Mouse (Mus musculus): ENCODE data around the gene Usp16. TPM values are rescaled to one million over a fixed set of nuclear protein-coding genes. Genes with fewer than 3 reads are reported as not detected.

Gene Usp16
- polyA plus RNA-seq (2015; fragmentation: Nextera tagmentation; extraction: Ambion mirVana) = 47.2 and 54.1 TPM in 2 replicates

GRCm38 (mm10) chr16:87454419-87455179 is at the start of gene Usp16:
Gene Usp16, plus strand, starts transcription at chr16:87454703.
- TF ChIP-seq CTCF (IDR thresholded peaks at IDR 0.05; ENCODE audit: low read depth) = no peak
- 6% methylated on average over 42 of the region's 45 CpGs for WGBS
- peak; percentile 99 for ATAC-seq (replicated peaks; ENCODE audit: low FRiP score, low read depth)
- peaks cover 8% of the 10 kb centered on the region; the same call in 1 of the 2 replicates for H3K4me1 ChIP-seq (replicated peaks; ENCODE audit: insufficient read depth, low read length)
- peak; percentile 96 for DNase-seq (ENCODE audit: low spot score)
- peak within 1 kb of the TSS; percentile 74 for H3K4me2 ChIP-seq (ENCODE audit: low read length)
- H3K36me3 ChIP-seq (ENCODE audit: insufficient read depth, low read length) = no peaks in the 10 kb centered on the region
- H3K27ac ChIP-seq = peak within 1 kb of the TSS; percentile 90
- H3K4me3 ChIP-seq (replicated peaks; ENCODE audit: low read depth, low read length) = peak within 1 kb of the TSS; percentile 92
- H3K9me3 ChIP-seq (replicated peaks; ENCODE audit: low read length) = no peaks in the 10 kb centered on the region
- peak within 1 kb of the TSS; percentile 90 for H3K9ac ChIP-seq (ENCODE audit: low read depth, low read length)
- no peaks in the 10 kb centered on the region for H3K27me3 ChIP-seq (ENCODE audit: insufficient read depth, low read length)

GRCm38 (mm10) chr16:87405001-87405400 is 49.5 kb upstream of the Usp16 start:
- Histone ChIP-seq H3K4me2 (ENCODE audit: low read length) (no peak overlapping the region), H3K9me3 (replicated peaks; ENCODE audit: low read length) (no peaks in the 10 kb centered on the region), H3K9ac (ENCODE audit: low read depth, low read length) (no peak overlapping the region), H3K27me3 (ENCODE audit: insufficient read depth, low read length) (no peaks in the 10 kb centered on the region), H3K4me3 (replicated peaks; ENCODE audit: low read depth, low read length) (no peak overlapping the region), H3K27ac (no peak overlapping the region), H3K36me3 (ENCODE audit: insufficient read depth, low read length) (peaks cover 45% of the 10 kb centered on the region), H3K4me1 (replicated peaks; ENCODE audit: insufficient read depth, low read length) (no peaks in the 10 kb centered on the region)
- TF ChIP-seq CTCF (IDR thresholded peaks at IDR 0.05; ENCODE audit: low read depth) = peak; percentile 38; the same call in 1 of the 2 replicates
- ATAC-seq (replicated peaks; ENCODE audit: low FRiP score, low read depth) (no peak), DNase-seq (ENCODE audit: low spot score) (peak; percentile 22)
- WGBS = 88% methylated on average over 3 of the region's 3 CpGs

DNA sequence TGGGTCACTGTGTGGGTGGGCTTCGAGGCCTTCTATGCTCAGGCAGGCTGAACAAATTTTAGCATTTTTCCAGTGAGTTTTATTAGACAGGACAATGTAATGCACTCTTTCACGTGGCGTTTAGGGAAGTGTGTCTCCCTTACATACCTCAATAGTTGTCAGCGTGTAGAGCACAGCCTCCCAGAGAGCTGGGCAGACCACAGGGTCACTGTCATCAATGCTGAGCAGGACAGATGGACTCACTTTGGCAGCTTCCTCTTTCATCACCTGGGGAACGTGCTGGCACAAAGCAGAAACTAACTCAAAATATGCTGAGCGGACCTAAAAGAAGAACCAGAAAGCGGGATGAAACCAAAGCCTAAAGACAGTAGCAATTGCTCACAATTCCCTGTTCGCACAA is 33.8 kb upstream of the Usp16 start:
- no peak overlapping the region for H3K4me3 ChIP-seq (replicated peaks; ENCODE audit: low read depth, low read length)
- H3K4me1 ChIP-seq (replicated peaks; ENCODE audit: insufficient read depth, low read length) = no peaks in the 10 kb centered on the region
- no peak for TF ChIP-seq CTCF (IDR thresholded peaks at IDR 0.05; ENCODE audit: low read depth)
- ATAC-seq (replicated peaks; ENCODE audit: low FRiP score, low read depth) (no peak), DNase-seq (ENCODE audit: low spot score) (no peak)
- H3K9ac ChIP-seq (ENCODE audit: low read depth, low read length) = no peak overlapping the region
- H3K27ac ChIP-seq = no peak overlapping the region
- H3K9me3 ChIP-seq (replicated peaks; ENCODE audit: low read length) = no peaks in the 10 kb centered on the region
- H3K4me2 ChIP-seq (ENCODE audit: low read length) = no peak overlapping the region
- peaks cover 80% of the 10 kb centered on the region for H3K36me3 ChIP-seq (ENCODE audit: insufficient read depth, low read length)
- H3K27me3 ChIP-seq (ENCODE audit: insufficient read depth, low read length) = no peaks in the 10 kb centered on the region
- WGBS = 95% methylated on average over 8 of the region's 8 CpGs

DNA sequence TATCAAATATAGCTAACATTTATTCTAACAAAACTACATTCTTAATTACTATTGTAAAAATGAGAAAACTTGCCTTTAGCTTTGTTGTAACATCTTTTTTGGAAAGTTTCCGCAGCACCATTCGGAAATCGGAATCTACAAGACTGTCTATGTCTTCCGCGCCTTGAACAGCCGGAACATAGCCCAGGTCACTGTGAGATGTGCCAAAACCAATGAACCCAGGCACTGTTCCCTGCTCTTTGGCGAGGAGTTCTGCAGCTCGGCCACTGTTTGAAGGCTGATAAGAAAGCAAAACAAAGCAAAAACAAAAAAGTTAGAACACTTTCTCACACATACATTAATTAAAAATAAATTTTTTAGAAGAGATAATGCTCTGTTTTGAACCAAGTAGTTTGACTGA is 27.0 kb upstream of the Usp16 start:
- no peak for TF ChIP-seq CTCF (IDR thresholded peaks at IDR 0.05; ENCODE audit: low read depth)
- ATAC-seq (replicated peaks; ENCODE audit: low FRiP score, low read depth) (no peak), DNase-seq (ENCODE audit: low spot score) (no peak)
- Histone ChIP-seq H3K9me3 (replicated peaks; ENCODE audit: low read length) (no peaks in the 10 kb centered on the region), H3K27me3 (ENCODE audit: insufficient read depth, low read length) (no peaks in the 10 kb centered on the region), H3K9ac (ENCODE audit: low read depth, low read length) (no peak overlapping the region), H3K4me2 (ENCODE audit: low read length) (no peak overlapping the region), H3K4me3 (replicated peaks; ENCODE audit: low read depth, low read length) (no peak overlapping the region), H3K4me1 (replicated peaks; ENCODE audit: insufficient read depth, low read length) (no peaks in the 10 kb centered on the region), H3K36me3 (ENCODE audit: insufficient read depth, low read length) (peaks cover 20% of the 10 kb centered on the region), H3K27ac (no peak overlapping the region)
- whole genome bisulfite sequencing = 95% methylated on average over 8 of the region's 8 CpGs

DNA sequence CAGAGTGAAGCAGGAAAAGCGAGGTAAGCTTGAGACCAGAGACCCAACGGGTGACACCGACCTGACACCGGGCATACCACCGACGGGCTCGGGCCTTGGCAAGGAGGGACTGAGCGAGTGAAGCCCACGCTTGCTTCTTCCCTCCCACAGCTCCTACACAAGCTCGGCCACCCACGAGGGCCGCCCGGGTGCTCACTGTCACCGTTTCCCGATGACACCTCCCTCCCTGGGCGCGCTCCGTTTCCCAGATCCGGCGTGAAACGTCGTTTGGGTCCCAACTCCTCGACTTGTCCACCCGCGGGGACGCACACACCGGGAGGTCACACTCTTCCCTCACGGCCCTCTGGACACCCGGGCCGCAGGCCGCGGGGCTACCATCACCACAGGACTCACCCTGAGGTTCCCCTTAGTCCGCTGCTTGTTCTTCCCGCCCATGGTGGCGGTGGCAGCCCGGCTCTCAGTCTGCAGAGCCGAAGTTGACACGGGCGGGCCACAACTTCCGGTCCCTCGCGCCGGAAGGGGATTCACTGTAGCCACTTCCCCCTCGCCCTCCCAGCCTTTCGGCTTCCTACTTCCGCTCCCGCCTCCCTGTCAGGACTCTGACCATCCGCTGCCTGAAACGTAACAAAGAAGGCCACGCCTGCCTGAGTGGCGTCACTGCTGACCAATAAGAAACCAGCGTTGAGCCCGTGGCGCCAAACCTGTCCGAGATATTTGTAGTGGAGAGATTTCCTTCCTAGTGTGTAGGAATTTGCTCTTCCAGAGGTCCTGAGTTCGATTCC is 22.3 kb upstream of the Usp16 start, which contains the start of gene Ltn1:
TSS of gene Ltn1 (minus strand) at position 580 of the 782 bp plus-strand sequence.
- Histone ChIP-seq H3K36me3 (ENCODE audit: insufficient read depth, low read length) (no peaks in the 10 kb centered on the region), H3K4me3 (replicated peaks; ENCODE audit: low read depth, low read length) (peak within 1 kb of the TSS; percentile 79), H3K27ac (peak within 1 kb of the TSS; percentile 87), H3K4me2 (ENCODE audit: low read length) (peak within 1 kb of the TSS; percentile 84), H3K4me1 (replicated peaks; ENCODE audit: insufficient read depth, low read length) (no peaks in the 10 kb centered on the region), H3K9me3 (replicated peaks; ENCODE audit: low read length) (no peaks in the 10 kb centered on the region), H3K9ac (ENCODE audit: low read depth, low read length) (peak within 1 kb of the TSS; percentile 90), H3K27me3 (ENCODE audit: insufficient read depth, low read length) (no peaks in the 10 kb centered on the region)
- DNase-seq (ENCODE audit: low spot score) (peak; percentile 99), ATAC-seq (replicated peaks; ENCODE audit: low FRiP score, low read depth) (peak; percentile 99)
- WGBS = under 1% methylated on average over 56 of the region's 56 CpGs
- TF ChIP-seq CTCF (IDR thresholded peaks at IDR 0.05; ENCODE audit: low read depth) = no peak

GRCm38 (mm10) chr16:87434266-87434665 is 20.2 kb upstream of the Usp16 start:
- Histone ChIP-seq H3K4me2 (ENCODE audit: low read length) (no peak overlapping the region), H3K9ac (ENCODE audit: low read depth, low read length) (no peak overlapping the region), H3K9me3 (replicated peaks; ENCODE audit: low read length) (no peaks in the 10 kb centered on the region), H3K4me1 (replicated peaks; ENCODE audit: insufficient read depth, low read length) (no peaks in the 10 kb centered on the region), H3K4me3 (replicated peaks; ENCODE audit: low read depth, low read length) (no peak overlapping the region), H3K36me3 (ENCODE audit: insufficient read depth, low read length) (no peaks in the 10 kb centered on the region), H3K27ac (no peak overlapping the region), H3K27me3 (ENCODE audit: insufficient read depth, low read length) (no peaks in the 10 kb centered on the region)
- TF ChIP-seq CTCF (IDR thresholded peaks at IDR 0.05; ENCODE audit: low read depth) = no peak
- ATAC-seq (replicated peaks; ENCODE audit: low FRiP score, low read depth) (no peak), DNase-seq (ENCODE audit: low spot score) (no peak)
- 90% methylated on average over 7 of the region's 7 CpGs for WGBS
